Mouse (Mus musculus) embryonic fibroblast, embryonic 13.5 days (primary cell): Measurements from ENCODE around the gene Tmem97.

Experiments
- CTCF ChIP-seq: IDR thresholded peaks from 2 replicates; pipeline ENCODE4 v1.5.1; 2011; ENCODE audit warnings: mild to moderate bottlenecking, control low read depth, low read length, moderate library complexity, borderline replicate concordance; ENCODE audit not compliant: insufficient read depth
- POLR2A ChIP-seq: IDR thresholded peaks from 2 replicates; pipeline ENCODE4 v1.6.1; 2011; ENCODE audit warnings: low read depth, mild to moderate bottlenecking, control low read depth, low read length, moderate library complexity

GRCm38 (mm10) chr11:78551059-78551398, 452 bp upstream of the Tmem97 start:
- TF ChIP-seq CTCF, result no peak
- no peak for TF ChIP-seq POLR2A
